Mouse (Mus musculus) lung, embryonic 16.5 days (tissue): Measurements from ENCODE around the gene Mest. TPM values are rescaled to one million over a fixed set of nuclear protein-coding genes. Genes with fewer than 3 reads are reported as not detected.

Experiments
- ATAC-seq: fragments of 200-750 bp; cut with Nextera tagmentation; 2 replicates; pipeline ENCODE4 v1.8.0; 2017; ENCODE audit warnings: low read depth, mild to moderate bottlenecking, moderate library complexity
- H3K27ac ChIP-seq: fragments of 300-500 bp; sonication (generic); 2 replicates; pipeline ENCODE4 v1.5.1; 2014; ENCODE audit warnings: mild to moderate bottlenecking, control low read depth, low read length
- H3K27me3 ChIP-seq: fragments of 300-500 bp; sonication (generic); 2 replicates; pipeline ENCODE4 v1.6.1; 2014; ENCODE audit warnings: low read depth, low read length, mixed read lengths; ENCODE audit not compliant: control insufficient read depth, insufficient read depth
- H3K36me3 ChIP-seq: fragments of 300-500 bp; sonication (generic); 2 replicates; pipeline ENCODE4 v1.6.1; 2014; ENCODE audit warnings: low read length; ENCODE audit not compliant: control insufficient read depth, insufficient read depth
- H3K4me1 ChIP-seq: fragments of 300-500 bp; sonication (generic); replicated peaks from 2 replicates; pipeline ENCODE4 v1.6.1; 2014; ENCODE audit warnings: low read length, mixed read lengths; ENCODE audit not compliant: control insufficient read depth, insufficient read depth
- H3K4me2 ChIP-seq: fragments of 300-500 bp; sonication (generic); 2 replicates; pipeline ENCODE4 v1.6.1; 2014; ENCODE audit warnings: low read depth, low read length, control low read depth
- H3K4me3 ChIP-seq: fragments of 300-500 bp; sonication (generic); 2 replicates; pipeline ENCODE4 v1.5.1; 2014; ENCODE audit warnings: mild to moderate bottlenecking, low read length, control low read depth
- H3K9ac ChIP-seq: fragments of 300-500 bp; sonication (generic); 2 replicates; pipeline ENCODE4 v1.6.1; 2014; ENCODE audit warnings: low read length, control low read depth
- H3K9me3 ChIP-seq: fragments of 300-500 bp; sonication (generic); 2 replicates; pipeline ENCODE4 v1.6.1; 2016; ENCODE audit warnings: low read length; ENCODE audit not compliant: control insufficient read depth
- WGBS: fragments of 180-500 bp; shearing (Covaris S2); extraction: QIAGEN DNeasy Blood & Tissue Kit; methylation state at CpG from one replicate; pipeline ENCODE4 v1.1.7; 2014; 5-methylcytosine and 5-hydroxymethylcytosine counted together
- polyA plus RNA-seq: library from polyadenylated mRNA; unstranded; fragments of >200 nt; fragmentation: Nextera tagmentation; extraction: Ambion mirVana; gene quantifications from 2 replicates; pipeline ENCODE4 v1.2.1, GENCODE M21; 2015

Gene Mest
- 1,483 and 1,593 TPM in 2 replicates for polyA plus RNA-seq

GRCm38 (mm10) chr6:30723331-30723730 lies at the start of gene Mest:
TSS of gene Mest (plus strand) at chr6:30723547.
- Histone ChIP-seq H3K27ac (no peak within 1 kb of the TSS), H3K36me3 (no peaks in the 10 kb centered on the region), H3K9me3 (no peaks in the 10 kb centered on the region), H3K4me3 (no peak within 1 kb of the TSS), H3K27me3 (no peaks in the 10 kb centered on the region), H3K4me2 (no peak within 1 kb of the TSS), H3K4me1 (peaks cover 6% of the 10 kb centered on the region; the same call in 1 of the 2 replicates), H3K9ac (no peak within 1 kb of the TSS)
- no peak for ATAC-seq
- 58% methylated on average over 7 of the region's 7 CpGs for WGBS

GRCm38 (mm10) chr6:30673764-30674561 lies 49.4 kb upstream of the Mest start:
- Histone ChIP-seq H3K9ac (peak overlapping the region; percentile 53), H3K4me3 (peak overlapping the region; percentile 15; the same call in 1 of the 2 replicates), H3K27me3 (no peaks in the 10 kb centered on the region), H3K36me3 (no peaks in the 10 kb centered on the region), H3K9me3 (no peaks in the 10 kb centered on the region), H3K4me1 (peaks cover 42% of the 10 kb centered on the region), H3K27ac (peak overlapping the region; percentile 96), H3K4me2 (peak overlapping the region; percentile 50)
- ATAC-seq = peak; percentile 81
- 15% methylated on average over 14 of the region's 14 CpGs for WGBS

- no peaks in the 10 kb centered on the region for H3K27me3 ChIP-seq
- peak overlapping the region; percentile 50 for H3K4me2 ChIP-seq
- peak overlapping the region; percentile 96 for H3K27ac ChIP-seq
- peak overlapping the region; percentile 69 for H3K9ac ChIP-seq
- H3K4me1 ChIP-seq = peaks cover 45% of the 10 kb centered on the region
- ATAC-seq = peak; percentile 79
- H3K9me3 ChIP-seq = no peaks in the 10 kb centered on the region
- H3K4me3 ChIP-seq = peak overlapping the region; percentile 3; the same call in 1 of the 2 replicates
- no peaks in the 10 kb centered on the region for H3K36me3 ChIP-seq
- WGBS = 22% methylated on average over 9 of the region's 9 CpGs
These were observed 48.5 kb upstream of the Mest start for GRCm38 (mm10) chr6:30674714-30675280.

DNA sequence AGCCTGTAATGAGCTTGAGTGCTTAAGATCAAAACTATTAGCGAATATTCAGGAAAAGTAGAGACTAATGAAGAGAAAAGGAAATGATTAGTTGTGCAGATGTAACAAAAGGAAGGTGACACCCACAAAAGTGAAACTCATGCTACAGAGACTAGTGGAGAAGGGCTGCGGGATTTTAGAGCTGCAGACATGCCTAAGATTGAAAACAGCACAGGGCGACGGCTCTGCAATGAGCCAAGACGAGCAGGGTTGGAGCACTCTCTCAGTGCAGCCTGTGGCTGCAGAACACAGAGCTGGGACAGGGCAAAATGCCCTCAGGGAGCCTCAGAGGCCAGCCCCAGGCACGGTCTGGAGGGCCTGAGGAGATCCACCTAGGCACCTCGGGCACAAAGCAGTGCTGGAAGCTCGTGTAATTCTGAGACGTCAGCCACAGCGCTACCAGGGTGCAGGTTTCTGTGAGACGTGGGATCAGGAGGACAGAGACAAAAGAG lies 48.0 kb upstream of the Mest start:
- peak overlapping the region; percentile 96 for H3K27ac ChIP-seq
- H3K27me3 ChIP-seq = no peaks in the 10 kb centered on the region
- peak overlapping the region; percentile 69 for H3K9ac ChIP-seq
- peaks cover 45% of the 10 kb centered on the region for H3K4me1 ChIP-seq
- peak overlapping the region; percentile 21; the same call in 1 of the 2 replicates for H3K4me3 ChIP-seq
- ATAC-seq = peak; percentile 58
- H3K9me3 ChIP-seq = no peaks in the 10 kb centered on the region
- H3K36me3 ChIP-seq = no peaks in the 10 kb centered on the region
- peak overlapping the region; percentile 50 for H3K4me2 ChIP-seq
- WGBS = 13% methylated on average over 11 of the region's 11 CpGs

GRCm38 (mm10) chr6:30676506-30676905 lies 46.8 kb upstream of the Mest start:
- WGBS = 74% methylated on average over 6 of the region's 6 CpGs
- H3K27me3 ChIP-seq = no peaks in the 10 kb centered on the region
- peaks cover 48% of the 10 kb centered on the region for H3K4me1 ChIP-seq
- no peak overlapping the region for H3K4me2 ChIP-seq
- H3K36me3 ChIP-seq = no peaks in the 10 kb centered on the region
- H3K27ac ChIP-seq = no peak overlapping the region
- H3K4me3 ChIP-seq = no peak overlapping the region
- no peaks in the 10 kb centered on the region for H3K9me3 ChIP-seq
- H3K9ac ChIP-seq = no peak overlapping the region
- ATAC-seq = no peak

- H3K27me3 ChIP-seq = no peaks in the 10 kb centered on the region
- H3K36me3 ChIP-seq = no peaks in the 10 kb centered on the region
- peaks cover 50% of the 10 kb centered on the region for H3K4me1 ChIP-seq
- H3K4me2 ChIP-seq = no peak overlapping the region
- no peaks in the 10 kb centered on the region for H3K9me3 ChIP-seq
- no peak overlapping the region for H3K27ac ChIP-seq
- no peak overlapping the region for H3K9ac ChIP-seq
- H3K4me3 ChIP-seq = no peak overlapping the region
- WGBS = 76% methylated on average over 9 of the region's 9 CpGs
- ATAC-seq = no peak
These were observed 45.8 kb upstream of the Mest start for GRCm38 (mm10) chr6:30677591-30677990.

DNA sequence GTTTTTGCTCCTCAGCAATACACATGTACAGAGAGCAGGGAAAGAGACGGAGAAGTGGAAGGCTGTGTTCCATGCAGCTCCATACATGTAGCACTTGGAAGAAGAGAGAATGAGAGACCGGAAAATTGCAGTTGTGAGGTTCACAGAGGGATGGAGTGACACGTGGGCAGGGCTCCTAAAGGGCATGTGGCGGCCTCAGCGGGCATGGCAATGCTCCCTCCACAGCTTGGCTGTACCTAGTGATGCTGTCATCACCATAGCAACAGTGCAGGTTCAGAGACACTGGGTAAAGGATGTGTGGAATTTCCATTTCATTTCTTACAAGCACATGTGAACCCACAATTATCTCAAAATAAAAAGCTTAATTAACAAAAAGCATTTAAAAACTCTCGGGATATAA lies 44.9 kb upstream of the Mest start:
- Histone ChIP-seq H3K36me3 (no peaks in the 10 kb centered on the region), H3K4me2 (no peak overlapping the region), H3K9me3 (no peaks in the 10 kb centered on the region), H3K27ac (no peak overlapping the region), H3K27me3 (no peaks in the 10 kb centered on the region), H3K4me1 (peaks cover 49% of the 10 kb centered on the region), H3K9ac (0 out of 2 replicates have a peak overlapping the region, but pooled peaks have one; percentile 9), H3K4me3 (no peak overlapping the region)
- no peak for ATAC-seq
- 77% methylated on average over 6 of the region's 6 CpGs for WGBS

- H3K36me3 ChIP-seq = no peaks in the 10 kb centered on the region
- H3K27ac ChIP-seq = peak overlapping the region; percentile 67; the same call in 1 of the 2 replicates
- H3K9ac ChIP-seq = peak overlapping the region; percentile 34
- H3K9me3 ChIP-seq = no peaks in the 10 kb centered on the region
- ATAC-seq = peak; percentile 56
- 27% methylated on average over 5 of the region's 5 CpGs for WGBS
- peaks cover 39% of the 10 kb centered on the region for H3K4me1 ChIP-seq
- no peak overlapping the region for H3K4me2 ChIP-seq
- no peak overlapping the region for H3K4me3 ChIP-seq
- no peaks in the 10 kb centered on the region for H3K27me3 ChIP-seq
These were observed 43.8 kb upstream of the Mest start for GRCm38 (mm10) chr6:30679567-30679966.

DNA sequence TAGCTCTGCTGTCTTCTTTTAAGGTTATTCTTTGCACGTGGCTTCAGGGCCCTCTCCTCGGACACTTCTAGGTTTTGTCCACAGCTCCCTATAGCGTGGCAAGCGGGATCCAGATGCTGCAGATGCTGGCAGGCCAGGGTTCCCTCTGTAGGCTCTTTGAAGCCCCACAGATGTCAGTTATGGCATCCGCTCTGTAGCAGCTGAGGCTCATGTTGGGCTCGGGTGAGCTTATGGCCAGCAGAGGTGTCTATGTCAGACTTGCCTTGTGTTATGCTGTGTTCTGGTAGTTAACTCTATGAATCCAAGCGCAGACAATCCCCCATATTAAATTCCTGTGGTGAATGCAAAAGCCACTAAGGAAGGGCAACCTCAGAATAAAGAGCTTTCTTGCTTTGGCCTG lies 42.9 kb upstream of the Mest start:
- 53% methylated on average over 7 of the region's 7 CpGs for WGBS
- Histone ChIP-seq H3K9me3 (no peaks in the 10 kb centered on the region), H3K4me1 (peaks cover 30% of the 10 kb centered on the region), H3K4me3 (no peak overlapping the region), H3K27me3 (no peaks in the 10 kb centered on the region), H3K36me3 (no peaks in the 10 kb centered on the region), H3K9ac (no peak overlapping the region), H3K4me2 (no peak overlapping the region), H3K27ac (no peak overlapping the region)
- ATAC-seq = no peak
